Mouse (Mus musculus) retina, postnatal 7 days (tissue): Measurements from ENCODE around the gene Ufsp2.

Experiments
- DNase-seq: peaks from one replicate; pipeline ENCODE4 v3.0.0-alpha.2; 2012; ENCODE audit warnings: low read depth, low spot score

Ufsp2 gene

GRCm38 (mm10) chr8:45975126-45975836 is at the start of gene Ufsp2, which contains the start of gene 1700029J07Rik:
Gene Ufsp2, plus strand, starts transcription at chr8:45975528.
Gene 1700029J07Rik, minus strand, starts transcription at chr8:45975252.
- DNase-seq = peak; percentile 95

GRCm38 (mm10) chr8:45934582-45935014 is 40.7 kb upstream of the Ufsp2 start, which contains the start of gene Ccdc110:
Gene Ccdc110, plus strand, starts transcription at chr8:45934619.
- peak; percentile 91 for DNase-seq

GRCm38 (mm10) chr8:45936986-45937385 is 38.3 kb upstream of the Ufsp2 start:
- DNase-seq = no peak

GRCm38 (mm10) chr8:45946283-45946682 is 29.0 kb upstream of the Ufsp2 start:
- DNase-seq = no peak

GRCm38 (mm10) chr8:45950622-45951021 is 24.7 kb upstream of the Ufsp2 start:
- DNase-seq = no peak

GRCm38 (mm10) chr8:45970894-45971293 is 4.4 kb upstream of the Ufsp2 start:
- DNase-seq = no peak

GRCm38 (mm10) chr8:45973988-45974505 is 1.3 kb upstream of the Ufsp2 start:
- DNase-seq = no peak

GRCm38 (mm10) chr8:45975837-45976468 is 625 bp downstream of the Ufsp2 start:
- DNase-seq = peak; percentile 44

GRCm38 (mm10) chr8:45986665-45987064 is 11.3 kb downstream of the Ufsp2 start:
- DNase-seq = no peak

- no peak for DNase-seq
Observed at GRCm38 (mm10) chr8:45988189-45988588, 12.9 kb downstream of the Ufsp2 start.

GRCm38 (mm10) chr8:45990631-45991310 is 15.4 kb downstream of the Ufsp2 start:
- no peak for DNase-seq

GRCm38 (mm10) chr8:45994111-45994510 is 18.8 kb downstream of the Ufsp2 start:
- DNase-seq = no peak

- DNase-seq = no peak
Observed at GRCm38 (mm10) chr8:45995576-45995975, 20.2 kb downstream of the Ufsp2 start.

GRCm38 (mm10) chr8:45998228-45998627 is 22.9 kb downstream of the Ufsp2 start:
- no peak for DNase-seq

- no peak for DNase-seq
Observed at GRCm38 (mm10) chr8:45999138-45999783, 23.9 kb downstream of the Ufsp2 start, which contains the start of gene Lrp2bp. Gene Lrp2bp, plus strand, starts transcription at chr8:45999303.

- DNase-seq = peak; percentile 97
Observed at GRCm38 (mm10) chr8:45999784-46000705, 24.7 kb downstream of the Ufsp2 start.

- DNase-seq = no peak
Observed at GRCm38 (mm10) chr8:46005596-46005995, 30.3 kb downstream of the Ufsp2 start, which contains the start of gene Ankrd37. Gene Ankrd37, minus strand, starts transcription at chr8:46005707.

GRCm38 (mm10) chr8:46007050-46007672 is 31.8 kb downstream of the Ufsp2 start:
- no peak for DNase-seq

GRCm38 (mm10) chr8:46010306-46010705 is 35.0 kb downstream of the Ufsp2 start:
- DNase-seq = no peak
